Comparison of ENCODE assay signal across 16 mouse cellular contexts in genomic region chr6:55920282-55920720, GRCm38 (mm10).
DNase-seq lines count a peak whose midpoint lies in the region; ATAC-seq and TF ChIP-seq lines count a peak whose summit lies in the region.
"Had no signal": no experiment of that assay in that cellular context is flagged by ENCODE, and none has a peak within 500 bp of the region (broad histone marks: within the 10 kb centered on the region; RNA-seq: fewer than 3 reads in every experiment).

No protein-coding gene starts in this region.

- H3K36me3 ChIP-seq in forebrain, embryonic 12.5 days (replicated peaks) = no peaks in the 10 kb centered on the region
- H3K36me3 ChIP-seq in hindbrain, embryonic 16.5 days (ENCODE audit: control insufficient read depth, insufficient read depth, low read length) = no peaks in the 10 kb centered on the region
- no peaks in the 10 kb centered on the region for H3K36me3 ChIP-seq in neural tube, embryonic 13.5 days
- H3K36me3 ChIP-seq: kidney, embryonic 15.5 days; limb, embryonic 10.5 days had no signal

- no peak overlapping the region for H3K4me2 ChIP-seq in forebrain, embryonic 12.5 days
- no peak overlapping the region for H3K4me2 ChIP-seq in hindbrain, embryonic 16.5 days (ENCODE audit: low read length)
- H3K4me2 ChIP-seq in neural tube, embryonic 13.5 days = peak overlapping the region; percentile 30
- H3K4me2 ChIP-seq: kidney, embryonic 15.5 days had no signal

- DNase-seq in layer of hippocampus, adult 2 months (ENCODE audit: low spot score in 2 of 2) = peak in 1 of 2 experiments; percentile 10
- no peak for DNase-seq in layer of hippocampus, adult 8-10 months (ENCODE audit: low spot score in 2 of 2)
- DNase-seq in c-Kit-positive CD71-positive TER-119-positive erythroid progenitor cells, embryonic 14.5 days (ENCODE audit: low spot score) = no peak
- no peak for DNase-seq in kidney, adult 11 months
- no peak for DNase-seq in lung, postnatal 36 days
- DNase-seq: adrenal gland, postnatal 25 days; heart, postnatal 14 days; liver, postnatal 0 days; thymus, postnatal 36 days had no signal

- no peaks in the 10 kb centered on the region for H3K27me3 ChIP-seq in forebrain, embryonic 12.5 days
- H3K27me3 ChIP-seq in hindbrain, embryonic 16.5 days (replicated peaks; ENCODE audit: control insufficient read depth, insufficient read depth, low read length) = no peaks in the 10 kb centered on the region
- H3K27me3 ChIP-seq in neural tube, embryonic 13.5 days = no peaks in the 10 kb centered on the region
- H3K27me3 ChIP-seq: kidney, embryonic 15.5 days; Patski had no signal

- 45% methylated on average over 3 of the region's 3 CpGs for WGBS in forebrain, embryonic 12.5 days
- 46% methylated on average over 3 of the region's 3 CpGs for WGBS in hindbrain, embryonic 16.5 days
- 28% methylated on average over 3 of the region's 3 CpGs for WGBS in neural tube, embryonic 13.5 days

- ATAC-seq in forebrain, embryonic 12.5 days (ENCODE audit: low FRiP score) = peak; percentile 85
- ATAC-seq in hindbrain, embryonic 16.5 days = peak; percentile 91
- ATAC-seq in neural tube, embryonic 13.5 days (ENCODE audit: low read depth) = peak; percentile 95
- ATAC-seq: CD4-positive, CD25-positive, alpha-beta regulatory T cell, adult 4 months; liver, postnatal 0 days; Patski had no signal

- H3K27ac ChIP-seq in layer of hippocampus, adult 2 months = peak overlapping the region; percentile 71
- peak overlapping the region; percentile 87 for H3K27ac ChIP-seq in forebrain, embryonic 12.5 days
- H3K27ac ChIP-seq in hindbrain, embryonic 16.5 days (ENCODE audit: low read depth, low read length) = peak overlapping the region; percentile 10
- H3K27ac ChIP-seq in neural tube, embryonic 13.5 days (replicated peaks) = peak overlapping the region; percentile 92
- H3K27ac ChIP-seq: kidney, embryonic 15.5 days; limb, embryonic 10.5 days had no signal

- H3K4me1 ChIP-seq in forebrain, embryonic 12.5 days = peaks cover 16% of the 10 kb centered on the region
- H3K4me1 ChIP-seq in hindbrain, embryonic 16.5 days (ENCODE audit: control insufficient read depth, insufficient read depth, low read depth, low read length) = no peaks in the 10 kb centered on the region; the same call in 1 of the 2 replicates
- peaks cover 21% of the 10 kb centered on the region; the same call in 1 of the 2 replicates for H3K4me1 ChIP-seq in neural tube, embryonic 13.5 days (replicated peaks)
- H3K4me1 ChIP-seq: kidney, embryonic 15.5 days had no signal

- no peak overlapping the region for H3K4me3 ChIP-seq in layer of hippocampus, adult 2 months
- H3K4me3 ChIP-seq in forebrain, embryonic 12.5 days (replicated peaks) = no peak overlapping the region
- no peak overlapping the region for H3K4me3 ChIP-seq in hindbrain, embryonic 16.5 days (ENCODE audit: low read length)
- H3K4me3 ChIP-seq in neural tube, embryonic 13.5 days = no peak overlapping the region
- H3K4me3 ChIP-seq: kidney, embryonic 15.5 days; limb, embryonic 10.5 days had no signal

- H3K9me3 ChIP-seq in forebrain, embryonic 12.5 days = no peaks in the 10 kb centered on the region
- no peaks in the 10 kb centered on the region for H3K9me3 ChIP-seq in hindbrain, embryonic 16.5 days (ENCODE audit: control insufficient read depth, low read length)
- H3K9me3 ChIP-seq in neural tube, embryonic 13.5 days = no peaks in the 10 kb centered on the region
- H3K9me3 ChIP-seq: kidney, embryonic 15.5 days; limb, embryonic 10.5 days had no signal

- H3K9ac ChIP-seq in forebrain, embryonic 12.5 days = no peak overlapping the region
- no peak overlapping the region for H3K9ac ChIP-seq in hindbrain, embryonic 16.5 days (ENCODE audit: low read depth, low read length)
- 0 out of 2 replicates have a peak overlapping the region, but pooled peaks have one; percentile 45 for H3K9ac ChIP-seq in neural tube, embryonic 13.5 days
- H3K9ac ChIP-seq: kidney, embryonic 15.5 days; liver, postnatal 0 days had no signal

- TF ChIP-seq CTCF in layer of hippocampus, adult 2 months (conservative IDR thresholded peaks at IDR 0.05) = no peak

Comparison
In these comparisons a context has a peak if more than half of its experiments do, and no peak if none do; other contexts are left out.
1. H3K27ac ChIP-seq: peak in every context shown above with its lines; median percentile 92 in neural tube, embryonic 13.5 days; 87 in forebrain, embryonic 12.5 days; 71 in layer of hippocampus, adult 2 months; 10 in hindbrain, embryonic 16.5 days.